Mouse (Mus musculus) gastrocnemius, adult 18-20 months (tissue): ENCODE data around the gene Carmil3. TPM values are rescaled to one million over a fixed set of nuclear protein-coding genes. Genes with fewer than 3 reads are reported as not detected.
A peak's percentile ranks its signal among the peaks of the same experiment; 100 is the strongest.

Source experiments
- DNase-seq: peaks from one replicate; pipeline ENCODE4 v3.0.0; 2021; ENCODE audit warnings: low spot score
- total RNA-seq, 2 experiments: library from RNA; stranded (reverse); gene quantifications; 2 replicates each; pipeline ENCODE4 v1.2.3; 2021

The Carmil3 gene
- total RNA-seq, 2 experiments from 2014 or later = 0.26 to 0.41 TPM

DNA sequence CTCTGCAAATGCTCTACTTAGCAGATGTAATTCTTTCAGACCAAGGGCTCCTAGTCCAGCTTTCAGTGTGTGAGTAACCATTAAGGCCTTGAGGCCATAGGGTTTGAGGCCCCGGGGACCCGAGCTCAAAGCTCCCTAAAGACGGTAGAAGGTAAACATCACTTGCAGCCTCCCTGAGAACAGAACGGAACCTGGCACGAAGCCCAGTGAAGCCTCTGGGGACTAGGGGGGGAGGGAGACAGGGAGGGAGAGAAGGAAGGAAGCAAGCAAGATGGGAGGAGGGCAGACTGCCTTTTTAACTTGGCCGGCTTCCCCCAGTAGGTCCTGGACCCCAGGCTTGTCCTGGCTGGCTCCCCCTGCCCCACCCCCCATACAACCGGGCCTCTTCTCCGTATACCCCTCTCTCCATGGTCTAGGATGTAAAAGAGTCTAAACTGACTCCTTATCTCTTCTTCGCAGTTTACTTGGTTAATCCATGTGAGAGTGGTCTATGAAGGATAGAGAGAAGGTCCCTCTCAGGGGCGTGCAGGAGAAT is 50.4 kb downstream of the Carmil3 start:
- DNase-seq = peak; percentile 78

DNA sequence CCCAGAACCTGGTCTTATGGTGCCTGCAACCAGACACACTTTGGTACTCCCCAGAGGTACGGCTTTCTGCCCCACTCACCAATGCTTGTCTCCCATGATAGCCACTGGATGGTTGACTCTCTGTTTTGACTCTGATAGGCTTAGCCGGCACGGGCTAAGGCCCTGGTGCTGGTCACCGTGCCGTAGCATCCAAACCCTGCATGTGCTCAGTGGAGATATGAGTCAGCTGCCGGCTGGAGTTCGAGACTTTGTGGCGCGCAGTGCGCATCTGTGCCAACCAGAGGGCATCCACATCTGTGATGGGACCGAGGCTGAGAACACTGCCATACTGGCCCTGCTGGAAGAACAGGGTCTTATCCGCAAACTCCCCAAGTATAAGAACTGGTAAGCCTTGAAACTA is 51.8 kb downstream of the Carmil3 start:
- DNase-seq = no peak

DNA sequence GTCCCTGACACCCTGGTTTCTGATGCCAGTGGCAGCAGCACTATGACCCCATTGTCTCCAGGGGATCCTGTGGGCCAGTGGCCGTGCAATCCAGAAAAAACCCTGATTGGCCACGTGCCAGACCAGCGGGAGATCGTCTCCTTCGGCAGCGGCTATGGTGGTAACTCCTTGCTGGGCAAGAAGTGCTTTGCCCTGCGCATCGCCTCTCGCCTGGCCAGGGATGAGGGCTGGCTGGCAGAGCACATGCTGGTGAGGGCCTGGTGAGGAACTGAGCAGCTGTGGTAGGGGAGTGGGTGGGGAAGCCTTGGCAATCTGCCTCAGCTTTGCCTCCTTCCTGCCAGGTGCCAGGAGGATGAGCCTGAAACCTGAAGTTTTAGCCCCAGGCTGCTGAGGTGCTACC is 53.9 kb downstream of the Carmil3 start:
- no peak for DNase-seq

GRCm38 (mm10) chr14:55550191-55550590 is 59.7 kb downstream of the Carmil3 start:
- no peak for DNase-seq

GRCm38 (mm10) chr14:55551347-55551746 is 60.9 kb downstream of the Carmil3 start:
- DNase-seq = no peak

- no peak for DNase-seq
Observed at GRCm38 (mm10) chr14:55551794-55552193, 61.3 kb downstream of the Carmil3 start.

DNA sequence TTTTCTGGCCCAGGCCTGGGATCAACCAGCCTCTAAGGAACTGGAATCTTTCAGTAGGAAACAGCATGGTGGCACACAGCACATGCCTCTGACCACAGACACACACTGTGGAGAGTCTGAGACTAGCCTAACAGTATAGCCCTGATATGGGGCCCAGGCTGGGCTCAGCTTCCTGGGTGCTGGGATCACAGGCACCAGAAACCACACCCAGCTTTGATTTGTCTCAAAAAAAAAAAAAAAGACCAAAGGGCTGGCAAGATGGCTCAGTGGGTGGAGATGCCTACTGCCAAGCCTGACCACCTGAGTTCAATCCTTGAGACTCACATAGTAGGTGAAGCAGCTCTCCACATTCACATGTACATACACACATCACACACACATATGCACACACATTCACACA is 64.2 kb downstream of the Carmil3 start:
- no peak for DNase-seq

DNA sequence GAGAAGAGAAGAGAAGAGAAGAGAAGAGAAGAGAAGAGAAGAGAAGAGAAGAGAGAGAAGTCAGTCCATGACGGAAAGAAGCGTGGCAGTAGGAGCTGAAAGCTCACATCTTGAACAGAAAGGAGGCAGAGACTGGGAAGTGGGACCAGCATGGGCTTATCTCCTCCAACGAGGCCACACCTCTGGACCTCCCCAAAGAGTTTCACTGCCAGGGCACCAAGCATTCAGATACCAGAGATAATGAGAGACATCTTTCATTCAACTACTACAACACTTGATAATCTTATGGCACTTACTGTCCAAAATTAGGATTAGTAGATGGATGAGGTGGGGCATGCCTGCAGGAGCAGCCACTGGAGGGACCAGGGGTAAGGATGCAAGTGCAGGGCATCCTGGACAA is 65.3 kb downstream of the Carmil3 start:
- DNase-seq = no peak

DNA sequence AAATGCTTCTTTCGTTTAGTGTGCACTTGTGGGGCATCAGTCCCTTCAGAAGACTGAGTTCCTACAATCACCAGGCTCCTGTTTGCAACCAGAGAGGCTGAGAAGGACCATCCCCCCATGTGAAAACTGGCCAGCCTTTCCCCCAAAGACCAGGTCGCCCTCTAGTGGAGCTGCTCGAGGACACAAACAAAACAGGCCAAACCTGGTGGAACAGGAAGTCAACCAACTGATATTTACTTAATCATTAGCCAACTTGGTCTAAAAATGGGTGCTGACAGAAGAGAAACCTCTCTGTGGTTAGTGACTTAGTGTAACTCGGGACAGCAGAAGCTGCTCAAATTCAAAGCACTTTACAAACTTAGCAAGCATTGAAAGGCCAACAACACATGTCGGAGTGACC is 66.6 kb downstream of the Carmil3 start:
- peak; percentile 86 for DNase-seq

DNA sequence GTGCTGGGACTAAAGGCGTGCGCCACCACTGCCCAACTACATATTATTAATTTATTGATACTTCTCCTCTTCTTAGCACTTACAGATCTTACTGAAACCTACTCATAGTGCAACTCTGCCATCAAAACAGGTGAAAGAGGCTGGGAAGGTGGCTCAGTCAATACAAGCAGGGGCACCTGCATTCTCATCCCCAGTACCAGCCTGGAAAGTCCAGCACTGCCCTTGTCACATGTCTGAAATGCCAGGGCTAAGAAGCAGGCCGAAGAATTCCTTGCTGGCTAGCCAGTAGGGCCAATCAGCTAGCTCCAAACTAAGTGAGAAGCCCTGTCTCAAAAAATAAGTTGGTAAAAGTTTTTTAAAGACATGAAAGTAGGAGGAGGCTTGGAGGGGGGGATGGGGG is 67.1 kb downstream of the Carmil3 start:
- no peak for DNase-seq

Other genes with a start within 250 kb of the Carmil3 start
- gene Dhrs4, start 11.9 kb upstream of the Carmil3 start, total RNA-seq = 10 to 100 TPM; 37.1 to 46.0 TPM
- not detected for gene Cpne6, start 19.8 kb downstream of the Carmil3 start, total RNA-seq
- gene Nrl, start 34.3 kb downstream of the Carmil3 start, total RNA-seq = not detected
- gene Pck2, start 49.6 kb downstream of the Carmil3 start, total RNA-seq = 1 to 10 TPM; 2.8 to 3.1 TPM
- gene Dcaf11, start 69.4 kb downstream of the Carmil3 start, total RNA-seq = 100 to 1,000 TPM; 134 to 136 TPM
- gene A730061H03Rik, start 69.8 kb downstream of the Carmil3 start, total RNA-seq = not detected
- gene Fitm1, start 85.0 kb downstream of the Carmil3 start, total RNA-seq = 100 to 1,000 TPM; 273 to 289 TPM
- 10 to 100 TPM; 65.1 to 72.7 TPM for gene Psme1, start 87.5 kb downstream of the Carmil3 start, total RNA-seq
- 10 to 100 TPM; 38.2 to 40.5 TPM for gene Emc9, start 94.7 kb downstream of the Carmil3 start, total RNA-seq
- gene Psme2, start 100.5 kb downstream of the Carmil3 start, total RNA-seq = 10 to 100 TPM; 50.1 to 56.1 TPM
- 10 to 100 TPM; 19.0 to 19.8 TPM for gene Rnf31, start 101.1 kb downstream of the Carmil3 start, total RNA-seq
- 1 to 10 TPM; 2.9 to 4.8 TPM for gene Irf9, start 112.9 kb downstream of the Carmil3 start, total RNA-seq
- not detected for gene Rec8, start 127.4 kb downstream of the Carmil3 start, total RNA-seq
- gene Ipo4, start 145.3 kb downstream of the Carmil3 start, total RNA-seq = 10 to 100 TPM; 72.0 to 73.8 TPM
- gene Gm49378, start 147.2 kb downstream of the Carmil3 start, total RNA-seq = 1 to 10 TPM; 1.4 to 1.6 TPM
- gene Tm9sf1, start 153.2 kb downstream of the Carmil3 start, total RNA-seq = 10 to 100 TPM; 15.7 to 16.4 TPM
- under 1 TPM in 1 of 2 experiments, not detected in 1; 0.24 TPM for gene Tssk4, start 159.5 kb downstream of the Carmil3 start, total RNA-seq
- gene Mdp1, start 169.9 kb downstream of the Carmil3 start, total RNA-seq = 10 to 100 TPM; 20.9 to 22.2 TPM
- 1 to 10 TPM; 2.1 to 2.4 TPM for gene Gmpr2, start 181.3 kb downstream of the Carmil3 start, total RNA-seq
- 100 to 1,000 TPM; 188 to 201 TPM for gene Nedd8, start 181.5 kb downstream of the Carmil3 start, total RNA-seq
- 10 to 100 TPM; 12.1 to 15.7 TPM for gene Tinf2, start 191.2 kb downstream of the Carmil3 start, total RNA-seq
- gene Tgm1, start 223.3 kb downstream of the Carmil3 start, total RNA-seq = under 1 TPM in 1 of 2 experiments, not detected in 1; 0.17 TPM
- gene Rabggta, start 231.6 kb downstream of the Carmil3 start, total RNA-seq = 10 to 100 TPM; 10.4 to 11.5 TPM